Mouse (Mus musculus): ENCODE data around the gene Hoga1. TPM values are rescaled to one million over a fixed set of nuclear protein-coding genes. Genes with fewer than 3 reads are reported as not detected.

The Hoga1 gene
- polyA plus RNA-seq, 1 experiment from 2014 or later: 1.9 TPM

DNA sequence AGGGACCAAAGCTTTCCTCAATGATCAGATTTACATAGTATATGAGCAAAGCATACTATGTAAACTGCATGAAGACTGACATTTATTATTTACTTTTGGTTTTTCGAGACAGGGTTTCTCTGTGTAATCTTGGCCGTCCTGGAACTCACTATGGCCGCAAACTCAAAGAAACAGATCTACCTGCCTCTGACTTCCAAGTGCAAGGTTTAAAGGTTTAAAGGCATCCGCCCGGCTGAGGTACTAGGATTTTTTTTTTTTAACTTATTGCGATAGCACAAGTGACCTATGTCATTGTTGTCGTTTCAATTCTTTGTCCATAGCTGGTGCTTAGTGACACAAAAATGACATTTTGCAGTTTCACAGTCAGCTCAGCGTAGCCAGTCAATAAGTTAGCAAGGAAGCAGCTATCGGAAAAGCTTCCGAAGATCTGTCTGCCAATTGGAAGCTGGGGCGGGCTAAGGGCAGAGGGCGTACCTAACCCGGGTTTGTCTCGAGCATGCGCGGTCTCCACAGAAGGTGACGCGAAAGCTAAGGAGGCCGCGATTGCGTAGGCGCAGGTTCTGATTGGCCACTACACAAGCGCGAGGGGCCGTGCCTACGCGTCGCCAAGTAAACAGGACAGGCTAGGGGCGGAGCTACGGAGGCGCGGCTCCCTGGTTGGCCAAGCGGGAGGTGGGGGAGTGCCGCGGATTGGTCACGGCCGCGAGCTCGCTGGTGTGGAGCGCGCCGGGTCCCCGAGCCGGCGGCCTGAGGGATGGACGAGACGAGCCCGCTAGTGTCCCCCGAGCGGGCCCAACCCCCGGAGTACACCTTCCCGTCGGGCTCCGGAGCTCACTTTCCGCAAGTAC is 44.6 kb downstream of the Hoga1 start, which contains the start of gene Pi4k2a:
Pi4k2a (plus strand) TSS at position 723 of the 848 bp plus-strand sequence.
- under 1% methylated on average over 55 of the region's 55 CpGs for WGBS (ENCODE audit: missing documents)
- Histone ChIP-seq H3K27ac (peak within 1 kb of the TSS; percentile 98), H3K79me2 (ENCODE audit: inconsistent target) (peaks cover 39% of the 10 kb centered on the region), H3K36me3 (ENCODE audit: inconsistent target) (0 out of 2 replicates have a peak, but pooled peaks cover 7% of the 10 kb centered on the region), H3K4me3 (ENCODE audit: inconsistent target) (peak within 1 kb of the TSS; percentile 62)

DNA sequence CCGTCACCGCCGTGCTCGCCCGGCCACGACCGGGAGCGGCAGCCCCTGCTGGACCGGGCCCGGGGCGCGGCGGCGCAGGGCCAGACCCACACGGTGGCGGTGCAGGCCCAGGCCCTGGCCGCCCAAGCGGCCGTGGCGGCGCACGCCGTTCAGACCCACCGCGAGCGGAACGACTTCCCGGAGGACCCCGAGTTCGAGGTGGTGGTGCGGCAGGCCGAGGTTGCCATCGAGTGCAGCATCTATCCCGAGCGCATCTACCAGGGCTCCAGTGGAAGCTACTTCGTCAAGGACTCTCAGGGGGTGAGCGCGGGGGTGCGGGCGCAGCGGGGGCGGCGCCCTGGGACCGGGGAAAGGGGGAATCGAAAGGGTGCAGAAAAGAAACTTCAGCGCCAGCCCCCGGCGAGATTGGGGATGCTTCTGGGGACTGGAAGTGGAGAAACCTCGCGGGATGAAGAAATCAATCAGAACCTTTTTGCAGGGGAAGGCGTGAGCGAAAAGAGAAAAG is 45.3 kb downstream of the Hoga1 start:
- under 1% methylated on average over 48 of the region's 52 CpGs for WGBS (ENCODE audit: missing documents)
- Histone ChIP-seq H3K36me3 (ENCODE audit: inconsistent target) (peaks cover 10% of the 10 kb centered on the region; the same call in 1 of the 2 replicates), H3K4me3 (ENCODE audit: inconsistent target) (peak overlapping the region; percentile 62), H3K79me2 (ENCODE audit: inconsistent target) (peaks cover 46% of the 10 kb centered on the region), H3K27ac (peak overlapping the region; percentile 88)

DNA sequence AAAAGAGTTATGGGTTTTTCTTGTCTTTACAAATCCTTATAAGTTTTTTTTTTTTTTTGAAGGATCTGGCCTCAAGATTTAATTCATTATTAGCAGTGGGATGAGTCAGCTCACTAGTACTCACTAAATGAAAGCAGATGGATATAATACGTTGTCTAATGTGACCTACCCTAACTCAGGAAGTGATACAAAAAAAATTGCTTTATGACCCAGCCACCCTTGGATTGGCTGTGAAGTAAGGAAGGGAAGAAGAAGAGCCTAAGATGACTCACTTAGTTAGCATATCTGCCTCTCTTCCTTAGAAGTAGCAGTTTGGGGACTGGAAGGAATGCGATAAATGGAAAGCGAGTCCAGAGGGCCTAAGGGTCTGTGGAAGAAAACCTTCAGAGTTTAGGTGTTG is 54.0 kb downstream of the Hoga1 start:
- Histone ChIP-seq H3K79me2 (ENCODE audit: inconsistent target) (peaks cover 100% of the 10 kb centered on the region), H3K27ac (peak overlapping the region; percentile 47), H3K4me3 (ENCODE audit: inconsistent target) (no peak overlapping the region), H3K36me3 (ENCODE audit: inconsistent target) (peaks cover 51% of the 10 kb centered on the region; the same call in 1 of the 2 replicates)
- 58% methylated on average over 3 of the region's 3 CpGs for WGBS (ENCODE audit: missing documents)

DNA sequence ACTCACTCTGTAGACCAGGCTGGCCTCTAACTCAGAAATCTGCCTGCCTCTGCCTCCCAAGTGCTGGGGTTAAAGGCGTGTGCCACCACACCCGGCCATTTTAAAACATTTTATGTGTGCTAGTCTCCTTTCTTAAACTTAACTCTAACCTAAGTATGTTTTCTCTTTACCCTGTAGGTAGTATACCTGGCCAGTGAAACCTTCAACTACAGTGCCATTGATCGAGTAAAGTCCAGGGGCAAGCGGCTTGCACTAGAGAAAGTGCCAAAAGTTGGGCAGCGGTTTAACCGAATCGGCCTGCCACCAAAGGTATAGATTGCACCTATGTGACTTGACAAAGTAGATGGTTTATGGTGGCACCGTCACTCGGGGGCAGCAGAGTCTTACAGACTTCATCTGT is 59.3 kb downstream of the Hoga1 start:
- Histone ChIP-seq H3K4me3 (ENCODE audit: inconsistent target) (no peak overlapping the region), H3K36me3 (ENCODE audit: inconsistent target) (peaks cover 71% of the 10 kb centered on the region), H3K79me2 (ENCODE audit: inconsistent target) (peaks cover 71% of the 10 kb centered on the region), H3K27ac (no peak overlapping the region)
- WGBS (ENCODE audit: missing documents): 92% methylated on average over 9 of the region's 9 CpGs

DNA sequence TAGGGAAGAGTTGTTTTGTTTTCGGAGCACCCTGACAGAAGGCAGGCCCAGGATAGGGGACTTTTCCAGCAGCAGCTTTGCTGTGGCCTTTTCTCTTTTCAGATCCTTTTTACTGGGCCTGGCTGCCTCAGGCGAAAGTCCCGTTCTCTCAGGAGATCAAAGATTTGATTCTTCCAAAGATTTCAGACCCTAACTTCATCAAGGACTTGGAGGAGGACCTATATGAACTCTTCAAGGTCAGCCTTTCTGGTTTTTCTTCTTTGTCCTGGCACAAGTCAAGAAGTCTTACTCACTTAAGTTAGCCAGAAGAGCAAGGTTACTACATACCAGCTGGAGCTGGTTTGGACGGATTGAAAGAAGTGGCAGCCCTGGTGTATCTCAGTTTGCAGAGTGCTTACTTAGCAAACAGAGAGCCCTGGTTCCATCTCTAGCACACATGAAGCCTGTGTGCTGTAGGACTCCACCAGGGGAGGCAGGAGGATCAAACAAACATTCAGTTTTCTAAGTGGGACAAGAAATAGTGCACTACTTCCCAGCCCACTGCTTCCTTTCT is 70.4 kb downstream of the Hoga1 start:
- 96% methylated on average over 4 of the region's 4 CpGs for WGBS (ENCODE audit: missing documents)
- peaks cover 83% of the 10 kb centered on the region for H3K36me3 ChIP-seq (ENCODE audit: inconsistent target)

GRCm38 (mm10) chr19:42118142-42118541 is 72.7 kb downstream of the Hoga1 start:
- no peaks in the 10 kb centered on the region for H3K79me2 ChIP-seq (ENCODE audit: inconsistent target)
- whole genome bisulfite sequencing (ENCODE audit: missing documents): 90% methylated on average over 8 of the region's 9 CpGs
- H3K4me3 ChIP-seq (ENCODE audit: inconsistent target): no peak overlapping the region
- H3K27ac ChIP-seq: no peak overlapping the region
- H3K36me3 ChIP-seq (ENCODE audit: inconsistent target): peaks cover 98% of the 10 kb centered on the region

More for the DNA sequence above, 70.4 kb downstream of the Hoga1 start:
- H3K79me2 ChIP-seq (ENCODE audit: inconsistent target): peaks cover 8% of the 10 kb centered on the region; the same call in 1 of the 2 replicates
- H3K27ac ChIP-seq: no peak overlapping the region
- H3K4me3 ChIP-seq (ENCODE audit: inconsistent target): no peak overlapping the region

DNA sequence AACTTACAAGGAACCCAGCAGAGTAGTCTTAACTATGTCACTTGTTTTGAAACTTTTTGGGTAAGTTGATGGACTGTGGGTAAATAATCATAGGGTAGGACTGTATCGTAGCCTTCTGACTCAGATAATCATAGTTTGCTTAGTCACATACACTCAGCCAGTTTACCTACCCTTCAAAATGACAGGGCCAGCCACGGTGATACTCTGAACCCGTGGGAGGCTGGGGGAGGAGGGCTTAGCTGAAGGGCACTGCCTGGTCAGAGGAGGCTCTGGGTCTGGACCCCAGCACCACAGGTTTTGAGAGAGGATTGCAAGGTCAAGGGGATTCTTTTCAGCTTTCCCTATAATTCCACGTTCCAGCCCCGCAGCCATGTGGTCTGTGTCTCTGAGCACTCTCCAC is 73.2 kb downstream of the Hoga1 start:
- no peak overlapping the region for H3K27ac ChIP-seq
- WGBS (ENCODE audit: missing documents): 91% methylated on average over 5 of the region's 5 CpGs
- peaks cover 98% of the 10 kb centered on the region for H3K36me3 ChIP-seq (ENCODE audit: inconsistent target)
- H3K4me3 ChIP-seq (ENCODE audit: inconsistent target): no peak overlapping the region
- no peaks in the 10 kb centered on the region for H3K79me2 ChIP-seq (ENCODE audit: inconsistent target)

DNA sequence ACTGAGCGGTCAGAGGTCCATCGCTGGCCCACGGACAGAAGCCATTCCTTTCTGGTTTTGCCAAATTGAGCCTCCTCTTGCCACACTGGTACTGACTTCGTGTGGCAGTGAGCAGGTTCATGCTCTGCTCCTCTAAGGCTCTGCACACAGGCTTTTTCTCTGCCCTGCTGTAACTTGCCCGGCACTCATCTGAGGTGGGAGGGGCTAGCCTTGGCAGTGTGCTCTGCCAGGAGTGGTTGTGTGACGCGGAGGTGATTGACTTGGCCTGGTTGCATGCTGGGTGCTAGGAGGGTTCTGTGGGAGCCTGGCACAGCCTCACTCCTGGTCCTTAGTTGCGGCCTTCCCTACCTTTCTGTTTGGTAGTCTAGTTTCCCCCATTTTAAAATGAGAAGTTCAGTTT is 75.0 kb downstream of the Hoga1 start:
- 93% methylated on average over 8 of the region's 8 CpGs for WGBS (ENCODE audit: missing documents)
- Histone ChIP-seq H3K4me3 (ENCODE audit: inconsistent target) (no peak overlapping the region), H3K79me2 (ENCODE audit: inconsistent target) (no peaks in the 10 kb centered on the region), H3K36me3 (ENCODE audit: inconsistent target) (peaks cover 89% of the 10 kb centered on the region), H3K27ac (no peak overlapping the region)

Other genes starting within 250 kb of the Hoga1 start
- 95.1 to 159 TPM (median 112 TPM) in 3 replicates for gene Arhgap19, start 243.6 kb upstream of the Hoga1 start, polyA plus RNA-seq (2018)
- gene Frat1, start 215.6 kb upstream of the Hoga1 start, polyA plus RNA-seq (2018): 0.36 to 3.2 TPM (median 1.3 TPM) in 3 replicates
- gene Frat2, start 197.5 kb upstream of the Hoga1 start, polyA plus RNA-seq (2018): 0.41 to 4.5 TPM (median 3.0 TPM) in 3 replicates
- 3.8 to 15.5 TPM (median 6.8 TPM) in 3 replicates for gene Rrp12, start 149.4 kb upstream of the Hoga1 start, polyA plus RNA-seq (2018)
- 316 to 518 TPM (median 374 TPM) in 3 replicates for gene Pgam1, start 133.7 kb upstream of the Hoga1 start, polyA plus RNA-seq (2018)
- gene Exosc1, start 112.2 kb upstream of the Hoga1 start, polyA plus RNA-seq (2018): 15.3 to 37.7 TPM (median 36.0 TPM) in 3 replicates
- 17.4 to 32.6 TPM (median 29.9 TPM) in 3 replicates for gene Zdhhc16, start 112.1 kb upstream of the Hoga1 start, polyA plus RNA-seq (2018)
- 20.9 to 26.5 TPM (median 24.4 TPM) in 3 replicates for gene Mms19, start 64.5 kb upstream of the Hoga1 start, polyA plus RNA-seq (2018)
- 25.8 to 42.9 TPM (median 41.2 TPM) in 3 replicates for gene Ubtd1, start 63.8 kb upstream of the Hoga1 start, polyA plus RNA-seq (2018)
- not detected in 3 replicates for gene Ankrd2, start 9.6 kb upstream of the Hoga1 start, polyA plus RNA-seq (2018)
- 0.19 to 0.27 TPM (median 0.27 TPM) in 3 replicates for gene 4933411K16Rik, start 6.6 kb downstream of the Hoga1 start, polyA plus RNA-seq (2018)
- 2.7 to 5.4 TPM (median 5.3 TPM) in 3 replicates for gene Morn4, start 40.7 kb downstream of the Hoga1 start, polyA plus RNA-seq (2018)
- gene Pi4k2a, start 44.9 kb downstream of the Hoga1 start, polyA plus RNA-seq (2018): 62.5 to 98.7 TPM (median 75.6 TPM) in 3 replicates
- gene Avpi1, start 83.4 kb downstream of the Hoga1 start, polyA plus RNA-seq (2018): 3.0 to 9.5 TPM (median 6.7 TPM) in 3 replicates
- gene Marveld1, start 101.8 kb downstream of the Hoga1 start, polyA plus RNA-seq (2018): 2.9 to 12.9 TPM (median 8.4 TPM) in 3 replicates
- 10.8 to 19.0 TPM (median 16.4 TPM) in 3 replicates for gene Zfyve27, start 118.3 kb downstream of the Hoga1 start, polyA plus RNA-seq (2018)
- 0.16 to 0.81 TPM in 2 of 3 replicates, not detected in the other for gene Sfrp5, start 156.6 kb downstream of the Hoga1 start, polyA plus RNA-seq (2018)
- gene Golga7b, start 202.0 kb downstream of the Hoga1 start, polyA plus RNA-seq (2018): not detected in 3 replicates